Mouse (Mus musculus) forebrain, embryonic 10.5 days (tissue): ENCODE data around the gene Mgl2. TPM values are rescaled to one million over a fixed set of nuclear protein-coding genes. Genes with fewer than 3 reads are reported as not detected.
"Not testable (repeated sequence)": the region's sequence is repeated elsewhere in the genome, so short reads cannot be mapped to it uniquely, and the experiment has no call there.

Source experiments
- DNase-seq: peaks from one replicate; pipeline ENCODE4 v3.0.0-alpha.2; 2017; ENCODE audit warnings: low spot score; ENCODE audit errors: extremely low spot score
- H3K27ac ChIP-seq: fragments of 300-500 bp; sonication (generic); 2 replicates; pipeline ENCODE4 v1.5.1; 2016; ENCODE audit warnings: mild to moderate bottlenecking
- H3K27me3 ChIP-seq: fragments of 300-500 bp; sonication (generic); 2 replicates; pipeline ENCODE4 v1.6.1; 2016; ENCODE audit warnings: mild to moderate bottlenecking; ENCODE audit not compliant: poor library complexity, severe bottlenecking
- H3K36me3 ChIP-seq: fragments of 300-500 bp; sonication (generic); replicated peaks from 2 replicates; pipeline ENCODE4 v1.6.1; 2016; ENCODE audit warnings: mild to moderate bottlenecking, moderate library complexity
- H3K4me1 ChIP-seq: fragments of 300-500 bp; sonication (generic); 2 replicates; pipeline ENCODE4 v1.6.1; 2016
- H3K4me3 ChIP-seq: fragments of 300-500 bp; sonication (generic); 2 replicates; pipeline ENCODE4 v1.5.1; 2016; ENCODE audit warnings: mild to moderate bottlenecking, moderate library complexity
- H3K9me3 ChIP-seq: fragments of 300-500 bp; sonication (generic); 2 replicates; pipeline ENCODE4 v1.6.1; 2016; ENCODE audit warnings: mild to moderate bottlenecking, moderate library complexity
- WGBS: fragments of 180-500 bp; shearing (Covaris S2); methylation state at CpG from one replicate; pipeline ENCODE4 v1.1.7; 2016; 5-methylcytosine and 5-hydroxymethylcytosine counted together
- polyA plus RNA-seq: library from polyadenylated mRNA; unstranded; fragments of >200 nt; fragmentation: Nextera tagmentation; extraction: Ambion mirVana; gene quantifications from 2 replicates; pipeline ENCODE4 v1.2.1, GENCODE M21; 2016

Gene Mgl2
- polyA plus RNA-seq, 1 experiment from 2014 or later, result not detected

DNA sequence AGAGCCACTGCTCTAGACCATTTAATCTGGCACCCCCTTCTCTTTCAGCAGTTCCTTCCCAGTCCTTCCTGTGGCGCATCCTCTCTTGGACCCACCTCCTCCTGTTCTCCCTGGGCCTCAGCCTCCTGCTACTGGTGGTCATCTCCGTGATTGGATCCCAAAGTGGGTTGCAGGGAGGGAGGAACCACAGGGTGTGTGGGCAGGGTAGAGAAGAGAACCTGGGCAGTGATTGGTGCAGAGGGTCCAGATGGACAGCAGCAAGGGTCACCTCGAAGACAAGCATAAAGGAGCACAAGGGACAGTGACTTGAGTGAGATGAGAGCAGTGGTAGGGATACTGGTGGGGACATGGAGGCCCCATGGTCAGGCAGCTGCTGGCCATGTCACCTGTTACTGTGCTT, 4.9 kb downstream of the Mgl2 start:
- DNase-seq, H3K4me3 ChIP-seq, H3K36me3 ChIP-seq, H3K27ac ChIP-seq, H3K9me3 ChIP-seq, H3K4me1 ChIP-seq, H3K27me3 ChIP-seq: not testable (repeated sequence)
- WGBS, result 72% methylated on average over 3 of the region's 3 CpGs

DNA sequence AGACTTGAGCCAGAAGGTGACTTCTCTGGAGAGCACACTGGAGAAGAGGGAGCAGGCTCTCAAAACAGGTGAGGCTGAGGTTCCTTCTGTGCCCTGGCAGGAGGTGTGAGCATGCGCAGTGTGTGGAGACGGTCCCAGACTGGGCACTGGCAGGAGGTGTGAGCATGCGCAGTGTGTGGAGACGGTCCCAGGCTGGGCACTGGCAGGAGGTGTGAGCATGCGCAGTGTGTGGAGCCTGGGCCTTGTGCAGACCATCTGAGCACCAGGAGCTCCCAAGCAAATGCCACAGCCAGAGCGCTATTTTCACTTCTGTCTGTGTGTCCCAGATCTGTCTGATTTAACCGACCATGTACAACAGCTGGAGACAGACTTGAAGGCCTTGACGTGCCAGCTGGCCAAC, 5.8 kb downstream of the Mgl2 start:
- H3K27ac ChIP-seq, H3K9me3 ChIP-seq, DNase-seq, H3K4me1 ChIP-seq, H3K4me3 ChIP-seq, H3K27me3 ChIP-seq, H3K36me3 ChIP-seq: not testable (repeated sequence)
- WGBS, result 95% methylated on average over 8 of the region's 8 CpGs

GRCm38 (mm10) chr11:70139171-70139570, 9.0 kb downstream of the Mgl2 start:
- H3K4me3 ChIP-seq, result no peak overlapping the region
- no peaks in the 10 kb centered on the region for H3K27me3 ChIP-seq
- H3K9me3 ChIP-seq, result no peaks in the 10 kb centered on the region
- DNase-seq, result no peak
- WGBS, result 92% methylated on average over 10 of the region's 10 CpGs
- H3K36me3 ChIP-seq, result no peaks in the 10 kb centered on the region
- H3K4me1 ChIP-seq, result no peaks in the 10 kb centered on the region
- H3K27ac ChIP-seq, result no peak overlapping the region

- Histone ChIP-seq H3K4me3 (no peak overlapping the region), H3K27me3 (no peaks in the 10 kb centered on the region), H3K27ac (no peak overlapping the region), H3K36me3 (no peaks in the 10 kb centered on the region), H3K9me3 (no peaks in the 10 kb centered on the region), H3K4me1 (no peaks in the 10 kb centered on the region)
- WGBS, result 69% methylated on average over 3 of the region's 3 CpGs
- no peak for DNase-seq
Measured at GRCm38 (mm10) chr11:70151072-70151471, 20.9 kb downstream of the Mgl2 start.

GRCm38 (mm10) chr11:70155897-70156296, 25.8 kb downstream of the Mgl2 start, which contains the start of gene Clec10a:
Gene Clec10a (plus strand): TSS chr11:70156197.
- H3K36me3 ChIP-seq, result not testable (repeated sequence)
- WGBS, result no CpG with 5 or more reads among the region's 5 CpGs

DNA sequence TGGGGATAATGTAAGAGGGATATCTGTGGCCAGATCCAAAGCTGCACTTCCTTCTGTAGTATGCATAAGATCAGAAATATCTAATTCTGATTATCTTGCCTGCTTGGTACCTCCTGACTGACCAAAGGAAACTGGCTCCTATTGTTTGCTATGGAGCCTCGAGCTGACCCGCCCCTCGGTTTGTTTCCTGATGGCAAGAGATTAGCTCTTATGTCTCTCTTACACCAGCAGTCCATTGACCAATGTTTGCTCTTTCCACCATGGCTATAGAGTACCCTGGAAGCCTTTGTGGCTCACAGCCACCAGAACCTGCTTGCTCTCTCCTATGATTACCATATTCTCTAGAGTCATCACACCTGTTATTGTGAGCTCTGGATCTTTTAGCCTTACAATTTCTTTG, 32.2 kb downstream of the Mgl2 start:
- 72% methylated on average over 3 of the region's 3 CpGs for WGBS
- no peak for DNase-seq
- Histone ChIP-seq H3K4me3 (no peak overlapping the region), H3K9me3 (no peaks in the 10 kb centered on the region), H3K27ac (no peak overlapping the region), H3K36me3 (no peaks in the 10 kb centered on the region), H3K4me1 (no peaks in the 10 kb centered on the region), H3K27me3 (no peaks in the 10 kb centered on the region)

More at GRCm38 (mm10) chr11:70155897-70156296, 25.8 kb downstream of the Mgl2 start, which contains the start of gene Clec10a:
- not testable (repeated sequence) for H3K27me3 ChIP-seq, H3K4me3 ChIP-seq, H3K9me3 ChIP-seq, H3K27ac ChIP-seq, H3K4me1 ChIP-seq, DNase-seq

DNA sequence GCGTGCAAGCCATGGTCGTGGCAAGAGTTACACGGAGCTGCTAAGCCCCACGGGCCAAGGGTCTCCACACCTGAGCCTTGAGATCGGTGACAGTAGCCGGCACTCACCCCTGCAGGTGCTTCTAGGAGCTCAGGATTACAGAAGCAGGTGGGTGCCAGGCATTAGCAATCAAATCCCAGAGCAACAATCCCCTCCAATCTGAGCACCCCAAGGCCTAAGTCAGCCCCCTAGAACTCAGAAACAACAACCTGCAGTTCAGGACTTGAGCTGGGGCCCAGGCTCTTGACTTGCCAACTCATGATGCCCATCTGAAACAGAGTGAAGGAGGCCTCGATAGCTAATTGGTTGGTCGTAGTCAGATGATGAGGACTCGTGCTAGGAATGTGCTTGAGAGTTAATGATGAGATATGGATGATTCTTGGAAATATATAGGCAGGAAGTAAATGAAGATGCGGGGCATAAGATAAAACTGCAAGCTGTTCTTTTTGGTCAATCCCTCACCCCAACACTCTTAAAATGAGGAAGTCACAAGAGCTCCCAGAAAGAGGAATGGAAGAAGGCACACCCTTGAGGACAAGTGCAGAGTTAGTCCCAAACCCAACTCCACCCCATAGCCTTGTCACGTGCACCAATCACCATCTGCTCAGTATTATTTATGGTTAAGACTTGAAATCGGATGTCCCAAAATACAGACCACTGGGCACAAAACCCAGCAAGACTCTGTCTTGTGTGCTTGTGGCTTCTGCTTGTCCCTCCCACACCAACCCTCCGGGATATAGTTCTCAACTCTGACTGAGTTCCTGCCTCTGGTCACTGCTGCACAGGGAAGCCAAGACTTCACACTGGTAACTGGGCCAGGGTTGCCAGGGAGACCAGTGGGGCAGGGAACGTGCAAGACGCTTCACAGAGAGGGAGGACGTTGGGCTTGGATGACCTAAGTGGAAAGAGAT, 36.1 kb downstream of the Mgl2 start:
- Histone ChIP-seq H3K36me3 (no peaks in the 10 kb centered on the region), H3K27ac (no peak overlapping the region), H3K4me3 (no peak overlapping the region), H3K9me3 (no peaks in the 10 kb centered on the region), H3K4me1 (peaks cover 5% of the 10 kb centered on the region), H3K27me3 (no peaks in the 10 kb centered on the region)
- WGBS, result 73% methylated on average over 16 of the region's 16 CpGs
- DNase-seq, result no peak

GRCm38 (mm10) chr11:70168136-70168535, 38.0 kb downstream of the Mgl2 start:
- Histone ChIP-seq H3K9me3 (no peaks in the 10 kb centered on the region), H3K4me3 (no peak overlapping the region), H3K4me1 (peaks cover 5% of the 10 kb centered on the region), H3K36me3 (no peaks in the 10 kb centered on the region), H3K27me3 (no peaks in the 10 kb centered on the region), H3K27ac (no peak overlapping the region)
- no peak for DNase-seq
- WGBS, result 72% methylated on average over 7 of the region's 7 CpGs

- not testable (repeated sequence) for H3K36me3 ChIP-seq, H3K9me3 ChIP-seq, H3K27me3 ChIP-seq, H3K27ac ChIP-seq, H3K4me1 ChIP-seq, H3K4me3 ChIP-seq, DNase-seq
- 95% methylated on average over 7 of the region's 7 CpGs for WGBS
Measured at GRCm38 (mm10) chr11:70169471-70169870, 39.3 kb downstream of the Mgl2 start.

DNA sequence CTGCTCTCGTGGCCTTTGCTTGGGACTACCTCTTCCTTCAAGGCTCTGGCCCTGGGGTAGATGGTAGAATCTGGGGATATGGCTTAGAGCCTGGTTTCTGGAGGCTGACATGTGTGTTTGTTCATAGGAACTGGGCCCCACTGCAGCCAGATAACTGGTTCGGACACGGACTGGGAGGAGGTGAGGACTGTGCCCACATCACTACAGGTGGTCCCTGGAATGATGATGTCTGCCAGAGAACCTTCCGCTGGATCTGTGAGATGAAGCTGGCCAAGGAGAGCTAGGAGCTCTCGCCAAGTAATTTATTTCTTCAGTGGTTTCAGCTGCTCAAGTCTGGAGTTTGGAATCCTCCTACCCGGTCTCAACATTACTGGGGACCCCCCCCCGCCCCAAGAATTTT, 40.2 kb downstream of the Mgl2 start:
- 84% methylated on average over 7 of the region's 7 CpGs for WGBS
- Histone ChIP-seq H3K4me3 (no peak overlapping the region), H3K27me3 (no peaks in the 10 kb centered on the region), H3K4me1 (peaks cover 5% of the 10 kb centered on the region), H3K27ac (no peak overlapping the region), H3K9me3 (no peaks in the 10 kb centered on the region), H3K36me3 (no peaks in the 10 kb centered on the region)
- DNase-seq, result no peak

DNA sequence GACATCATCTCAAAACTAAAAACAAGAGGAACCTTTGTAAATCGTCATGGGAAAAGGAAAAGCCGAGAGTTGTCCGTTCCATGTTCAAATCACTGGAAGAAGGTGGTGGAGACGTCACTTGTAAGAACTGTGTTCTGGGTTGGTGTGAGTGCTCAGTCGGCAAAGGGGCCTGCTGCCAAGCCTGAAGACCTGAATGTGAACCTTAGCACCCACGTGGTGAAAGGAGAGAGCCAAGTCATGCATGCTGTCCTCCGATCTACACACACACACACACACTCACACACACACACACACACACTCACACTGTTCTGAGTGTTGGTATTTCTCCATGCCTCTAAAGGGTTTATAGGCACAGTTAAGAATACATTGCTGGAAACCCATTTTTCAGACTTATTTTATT, 41.1 kb downstream of the Mgl2 start:
- Histone ChIP-seq H3K4me1 (peaks cover 5% of the 10 kb centered on the region), H3K36me3 (no peaks in the 10 kb centered on the region), H3K27ac (no peak overlapping the region), H3K27me3 (no peaks in the 10 kb centered on the region), H3K9me3 (0 out of 2 replicates have a peak, but pooled peaks cover 4% of the 10 kb centered on the region), H3K4me3 (no peak overlapping the region)
- no peak for DNase-seq
- 83% methylated on average over 7 of the region's 7 CpGs for WGBS

GRCm38 (mm10) chr11:70171847-70172246, 41.7 kb downstream of the Mgl2 start:
- no peak for DNase-seq
- H3K9me3 ChIP-seq, result 0 out of 2 replicates have a peak, but pooled peaks cover 4% of the 10 kb centered on the region
- 58% methylated on average over 3 of the region's 3 CpGs for WGBS
- H3K27me3 ChIP-seq, result no peaks in the 10 kb centered on the region
- no peak overlapping the region for H3K4me3 ChIP-seq
- no peaks in the 10 kb centered on the region for H3K36me3 ChIP-seq
- no peak overlapping the region for H3K27ac ChIP-seq
- H3K4me1 ChIP-seq, result peaks cover 5% of the 10 kb centered on the region

GRCm38 (mm10) chr11:70172298-70172697, 42.2 kb downstream of the Mgl2 start:
- no peaks in the 10 kb centered on the region for H3K27me3 ChIP-seq
- 0 out of 2 replicates have a peak, but pooled peaks cover 4% of the 10 kb centered on the region for H3K9me3 ChIP-seq
- DNase-seq, result no peak
- peaks cover 5% of the 10 kb centered on the region for H3K4me1 ChIP-seq
- no peak overlapping the region for H3K27ac ChIP-seq
- WGBS, result 61% methylated on average over 5 of the region's 5 CpGs
- no peaks in the 10 kb centered on the region for H3K36me3 ChIP-seq
- H3K4me3 ChIP-seq, result no peak overlapping the region
